Mouse (Mus musculus) fat pad, adult 2 months (tissue): ENCODE results near the gene Rbfox1.
A peak's percentile ranks its signal among the peaks of the same experiment; 100 is the strongest.

Experiments
- DNase-seq: peaks from one replicate; pipeline ENCODE4 v3.0.0-alpha.2; 2011; ENCODE audit warnings: low read depth, low spot score; ENCODE audit errors: extremely low read depth

Rbfox1 gene

GRCm38 (mm10) chr16:7106450-7107015 is 1221.4 kb downstream of the Rbfox1 start:
- no peak for DNase-seq

GRCm38 (mm10) chr16:7115945-7116344 is 1230.8 kb downstream of the Rbfox1 start:
- DNase-seq, result no peak

GRCm38 (mm10) chr16:7129591-7129990 is 1244.4 kb downstream of the Rbfox1 start:
- no peak for DNase-seq

- DNase-seq, result no peak
These were observed 1247.3 kb downstream of the Rbfox1 start for GRCm38 (mm10) chr16:7132434-7132833.

GRCm38 (mm10) chr16:7136971-7137370 is 1251.8 kb downstream of the Rbfox1 start:
- DNase-seq, result no peak

GRCm38 (mm10) chr16:7139480-7139879 is 1254.3 kb downstream of the Rbfox1 start:
- DNase-seq, result no peak

GRCm38 (mm10) chr16:7140909-7141308 is 1255.8 kb downstream of the Rbfox1 start:
- no peak for DNase-seq

GRCm38 (mm10) chr16:7145505-7145904 is 1260.3 kb downstream of the Rbfox1 start:
- no peak for DNase-seq

GRCm38 (mm10) chr16:7146454-7146853 is 1261.3 kb downstream of the Rbfox1 start:
- no peak for DNase-seq

GRCm38 (mm10) chr16:7147884-7148283 is 1262.7 kb downstream of the Rbfox1 start:
- no peak for DNase-seq

- peak; percentile 31 for DNase-seq
These were observed 1264.1 kb downstream of the Rbfox1 start for GRCm38 (mm10) chr16:7149106-7149899.

GRCm38 (mm10) chr16:7150201-7150791 is 1265.1 kb downstream of the Rbfox1 start:
- DNase-seq, result no peak

GRCm38 (mm10) chr16:7152401-7152800 is 1267.2 kb downstream of the Rbfox1 start:
- DNase-seq, result no peak

- DNase-seq, result no peak
These were observed 1269.5 kb downstream of the Rbfox1 start for GRCm38 (mm10) chr16:7154671-7155070.

GRCm38 (mm10) chr16:7158856-7159826 is 1274.0 kb downstream of the Rbfox1 start:
- DNase-seq, result no peak

GRCm38 (mm10) chr16:7159827-7160217 is 1274.7 kb downstream of the Rbfox1 start:
- DNase-seq, result no peak

GRCm38 (mm10) chr16:7162168-7162567 is 1277.0 kb downstream of the Rbfox1 start:
- DNase-seq, result no peak

- no peak for DNase-seq
These were observed 1278.5 kb downstream of the Rbfox1 start for GRCm38 (mm10) chr16:7163688-7164087.

- no peak for DNase-seq
These were observed 1279.1 kb downstream of the Rbfox1 start for GRCm38 (mm10) chr16:7164153-7164737.

GRCm38 (mm10) chr16:7175960-7176359 is 1290.8 kb downstream of the Rbfox1 start:
- no peak for DNase-seq

- no peak for DNase-seq
These were observed 1302.6 kb downstream of the Rbfox1 start for GRCm38 (mm10) chr16:7187788-7188187.
